Mouse (Mus musculus) right cerebral cortex, adult 2 months (tissue): ENCODE data around the gene Fbxl13.

ENCODE experiments used
- DNase-seq, 2 experiments: peaks; one replicate each; pipeline ENCODE4 v3.0.0; 2021 to 2022; ENCODE audit warnings: low spot score in 2 of 2

Gene Fbxl13

GRCm38 (mm10) chr5:21485197-21485829, 160.1 kb downstream of the Fbxl13 start:
- no peak for DNase-seq

DNA sequence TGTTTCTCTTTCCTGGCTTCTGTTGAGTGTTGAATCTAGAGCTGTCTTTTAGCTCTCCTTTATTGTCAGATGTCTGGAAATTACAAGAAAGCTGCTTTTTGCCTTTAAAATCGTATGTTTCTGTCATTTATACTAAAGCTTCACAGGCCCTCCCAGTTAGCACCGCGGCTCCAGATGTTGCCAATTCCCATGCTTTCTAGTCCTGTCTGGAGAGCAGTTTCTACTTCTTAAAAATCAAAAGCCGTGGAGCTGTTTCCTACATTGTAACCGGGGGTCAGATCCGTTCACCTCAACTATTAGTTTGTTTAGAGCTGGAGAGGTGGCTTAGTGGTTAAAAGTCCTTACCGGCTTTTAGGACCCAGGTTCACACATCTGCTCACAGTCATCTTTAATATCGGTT, 162.2 kb downstream of the Fbxl13 start:
- no peak for DNase-seq

- no peak for DNase-seq
Measured at GRCm38 (mm10) chr5:21482446-21483222, 162.8 kb downstream of the Fbxl13 start.

DNA sequence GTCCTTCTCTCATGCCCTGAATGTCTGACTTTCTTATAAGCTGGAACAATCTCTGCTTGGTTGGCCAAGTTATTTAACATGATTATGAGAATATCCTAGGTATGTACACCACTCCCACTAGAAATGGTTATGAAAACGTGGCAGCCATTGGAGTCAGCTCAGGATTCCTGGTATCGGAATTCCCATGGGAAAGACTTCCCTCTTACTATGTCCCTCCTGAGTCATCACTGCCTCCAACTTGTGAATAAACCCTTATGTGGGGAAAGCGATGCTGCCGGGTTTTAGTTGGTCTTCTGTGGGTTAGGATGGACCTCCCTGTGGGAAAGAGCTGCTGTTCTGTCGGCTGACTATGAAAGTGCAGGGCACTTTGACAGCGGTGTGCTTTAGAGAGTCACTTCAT, 163.9 kb downstream of the Fbxl13 start:
- no peak for DNase-seq

DNA sequence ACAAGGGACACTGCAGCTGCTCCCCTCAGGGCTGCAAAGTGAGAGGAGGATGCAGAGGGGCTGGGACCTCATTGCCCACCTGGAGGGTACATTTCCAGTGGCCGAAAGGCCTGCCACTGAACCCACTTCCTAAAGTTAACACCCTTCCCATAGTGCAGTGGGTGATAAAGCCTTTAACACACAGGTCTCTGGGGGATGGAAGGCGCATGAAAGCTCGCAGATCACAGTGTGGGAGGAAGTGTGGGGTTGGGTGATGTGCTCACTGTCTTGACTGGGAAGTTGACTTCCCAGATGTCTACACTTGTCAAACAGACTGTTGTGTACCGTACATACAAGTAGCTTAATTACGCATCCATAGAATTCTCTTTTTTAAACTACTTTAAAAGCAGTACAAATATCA, 165.7 kb downstream of the Fbxl13 start:
- DNase-seq = no peak

- DNase-seq = no peak
Measured at GRCm38 (mm10) chr5:21478428-21478827, 167.0 kb downstream of the Fbxl13 start.

DNA sequence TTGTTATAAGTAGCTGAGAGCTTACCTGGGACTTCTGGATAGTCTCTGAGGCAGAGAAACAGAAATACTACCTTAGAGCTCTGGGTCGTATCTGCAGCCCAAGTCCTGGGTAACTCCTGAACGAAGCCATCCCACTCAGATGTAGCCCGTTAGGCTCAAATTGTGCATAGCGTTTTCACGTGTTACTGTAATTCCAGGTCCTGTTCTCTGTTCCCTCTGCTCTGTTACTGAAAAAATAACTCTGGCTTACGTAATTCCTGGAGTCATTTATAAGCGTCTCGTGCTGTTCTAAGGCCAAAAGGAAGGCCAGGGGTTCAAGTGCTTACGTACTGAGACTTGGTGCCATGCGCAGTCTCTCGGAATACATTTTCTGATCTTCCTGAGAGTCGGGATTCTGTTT, 177.3 kb downstream of the Fbxl13 start:
- DNase-seq = no peak

GRCm38 (mm10) chr5:21467387-21467786, 178.0 kb downstream of the Fbxl13 start:
- DNase-seq = no peak

DNA sequence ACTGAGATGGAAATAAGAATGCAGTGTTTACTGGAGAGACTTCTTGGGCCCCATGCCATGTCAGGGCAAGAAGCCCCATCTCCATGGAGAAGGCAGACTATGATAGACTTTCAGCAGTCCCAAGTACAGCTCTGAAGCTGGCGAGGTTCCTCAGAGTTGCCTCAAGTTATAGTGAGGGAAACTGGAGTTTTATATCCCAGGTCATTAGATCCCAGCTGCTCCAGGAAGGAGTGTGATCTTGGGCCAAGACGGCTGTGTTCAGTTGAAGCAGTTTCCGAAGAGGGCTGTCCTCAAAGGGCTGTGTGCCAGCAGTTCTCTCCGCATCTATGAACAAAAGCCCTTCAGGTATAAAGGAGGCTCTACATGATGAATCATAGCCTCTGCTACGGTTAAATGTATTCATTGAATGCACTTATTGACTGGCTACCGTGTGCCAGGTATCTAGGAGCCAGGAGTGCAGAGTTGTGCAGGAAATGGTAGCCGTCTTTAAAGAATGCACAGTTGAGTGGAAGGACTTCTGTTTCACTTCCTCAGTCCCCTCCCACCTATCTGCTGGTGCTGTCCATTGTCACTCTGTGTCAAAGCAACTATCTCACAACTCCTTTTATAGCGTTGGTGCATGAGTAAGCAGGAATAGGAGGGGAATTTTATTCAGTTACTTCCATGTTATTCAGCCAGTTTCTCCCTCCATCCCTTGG, 204.5 kb downstream of the Fbxl13 start:
- peak in 1 of 2 experiments; percentile 14 for DNase-seq

GRCm38 (mm10) chr5:21439446-21440110, 205.9 kb downstream of the Fbxl13 start:
- DNase-seq = no peak

- no peak for DNase-seq
Measured at GRCm38 (mm10) chr5:21438428-21438827, 207.0 kb downstream of the Fbxl13 start.

GRCm38 (mm10) chr5:21436471-21436975, 208.9 kb downstream of the Fbxl13 start:
- no peak for DNase-seq

DNA sequence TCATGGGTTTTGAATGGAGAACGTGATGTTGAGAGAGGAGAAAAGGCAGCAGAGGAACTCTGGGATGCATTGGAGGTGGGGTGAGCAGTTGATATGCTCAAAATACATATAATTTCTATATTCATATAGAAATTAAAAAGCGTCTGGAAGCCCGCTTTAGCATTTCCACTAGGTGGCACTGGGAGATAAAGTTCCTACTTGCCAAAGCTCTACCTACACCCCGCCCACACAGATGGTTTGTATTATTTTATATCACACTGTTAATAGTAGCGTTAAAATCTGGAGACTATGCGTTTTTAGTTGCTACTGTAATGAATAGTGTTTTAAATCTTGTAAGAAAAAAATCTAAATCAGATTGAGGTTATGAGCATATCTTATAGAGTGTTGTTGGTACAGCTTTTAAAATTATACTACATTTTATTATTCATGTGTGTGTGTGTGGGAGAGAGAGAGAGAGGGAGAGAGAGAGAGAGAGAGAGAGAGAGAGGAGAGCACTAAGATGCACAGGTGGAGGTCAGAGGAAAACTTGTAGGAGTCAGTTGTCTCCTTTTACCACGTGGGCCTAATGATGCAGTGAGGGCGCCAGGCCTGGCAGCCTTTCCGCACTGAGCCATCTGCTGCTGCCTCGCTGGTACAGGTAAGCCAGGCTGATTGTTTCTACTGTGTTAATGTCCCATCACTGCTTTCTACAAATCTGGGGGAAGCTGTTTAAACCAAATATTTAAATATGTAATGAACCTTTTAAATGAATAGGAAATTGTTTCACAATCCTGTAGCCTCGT, 211.1 kb downstream of the Fbxl13 start:
- peak; percentile 32 to 55 for DNase-seq
